Mouse (Mus musculus): ENCODE measurements at regions not wholly inside any gene's neighbourhood (a gene's known extent, or its start where the extent isn't known, plus 50 kb on each side); places are given as distances from the start of the nearest gene placed in this dataset.
A peak's percentile ranks its signal among the peaks of the same experiment; 100 is the strongest.

DNA sequence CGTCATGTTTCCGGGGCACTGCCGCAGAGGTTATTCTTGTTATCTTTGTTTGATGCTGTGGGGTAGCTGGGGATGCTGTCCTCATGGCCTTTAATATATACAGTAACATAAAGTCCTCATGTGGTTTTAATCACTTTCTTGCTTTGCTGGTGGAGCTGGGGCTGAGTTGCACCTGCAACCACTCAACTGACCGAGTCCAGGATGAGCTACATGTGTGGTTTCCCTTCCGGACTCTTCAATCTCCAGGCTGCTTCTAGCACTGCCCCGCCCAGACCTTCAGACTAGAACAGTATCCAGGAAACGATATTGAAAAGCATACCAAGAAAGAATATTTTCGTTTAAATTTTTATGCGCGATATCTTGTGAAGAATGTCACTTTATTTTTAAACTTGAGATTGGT is 129.1 kb upstream of the Thumpd2 start:
- H3K4me1 ChIP-seq (ENCODE audit: control insufficient read depth, insufficient read depth, insufficient read length) = no peaks in the 10 kb centered on the region
- H3K27ac ChIP-seq (ENCODE audit: insufficient read depth, low read length) = no peak overlapping the region
- WGBS = 83% methylated on average over 10 of the region's 10 CpGs
- DNase-seq (ENCODE audit: low read depth in 1 of 2, low spot score in 2 of 2) = no peak
- no peaks in the 10 kb centered on the region for H3K36me3 ChIP-seq (ENCODE audit: control insufficient read depth, insufficient read depth, low read length)
- TF ChIP-seq CTCF (IDR thresholded peaks at IDR 0.05; ENCODE audit: extremely low read depth, insufficient read depth, insufficient read length, insufficient replicate concordance) (no peak), POLR2A (IDR thresholded peaks at IDR 0.05; ENCODE audit: low read depth, low read length) (no peak)
- H3K27me3 ChIP-seq (ENCODE audit: control insufficient read depth, insufficient read depth, low read length) = no peaks in the 10 kb centered on the region
- no peak overlapping the region for H3K4me3 ChIP-seq (ENCODE audit: extremely low read depth, insufficient read depth, insufficient read length)

DNA sequence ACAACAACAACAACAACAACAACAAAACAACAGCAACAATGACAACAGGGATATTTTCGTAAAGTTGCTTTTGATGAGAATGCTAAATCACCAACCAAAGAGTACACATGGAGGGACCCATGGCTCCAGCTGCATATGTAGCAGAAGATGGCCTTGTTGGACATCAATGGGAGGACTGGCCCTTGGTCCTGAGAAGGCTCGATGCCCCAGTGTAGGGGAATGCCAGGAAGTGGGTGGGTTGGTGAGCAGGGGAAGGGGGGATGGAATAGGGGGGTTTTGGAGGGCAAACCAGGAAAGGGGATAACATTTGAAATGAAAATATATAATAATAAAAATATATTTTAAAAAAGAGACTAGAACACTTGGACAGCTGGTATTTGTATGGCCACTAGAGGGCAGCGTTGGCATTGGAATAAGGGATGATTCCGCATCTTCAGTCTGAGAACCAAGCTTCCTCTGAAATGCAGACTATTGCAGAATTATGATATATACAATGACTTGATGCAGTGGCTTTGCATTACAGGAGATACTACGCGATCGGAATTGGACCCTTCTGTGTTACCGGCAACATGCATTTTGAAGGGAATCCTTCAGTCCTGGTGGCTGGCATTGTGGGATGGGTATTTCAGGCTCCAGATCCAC is 128.5 kb upstream of the Thumpd2 start:
- Histone ChIP-seq H3K36me3 (ENCODE audit: control insufficient read depth, insufficient read depth, low read length) (no peaks in the 10 kb centered on the region), H3K27me3 (ENCODE audit: control insufficient read depth, insufficient read depth, low read length) (no peaks in the 10 kb centered on the region), H3K27ac (ENCODE audit: insufficient read depth, low read length) (no peak overlapping the region), H3K4me1 (ENCODE audit: control insufficient read depth, insufficient read depth, insufficient read length) (no peaks in the 10 kb centered on the region), H3K4me3 (ENCODE audit: extremely low read depth, insufficient read depth, insufficient read length) (no peak overlapping the region)
- peak in 1 of 2 experiments; percentile 19 for DNase-seq (ENCODE audit: low read depth in 1 of 2, low spot score in 2 of 2)
- 51% methylated on average over 8 of the region's 8 CpGs for WGBS
- TF ChIP-seq CTCF (IDR thresholded peaks at IDR 0.05; ENCODE audit: extremely low read depth, insufficient read depth, insufficient read length, insufficient replicate concordance) (no peak), POLR2A (IDR thresholded peaks at IDR 0.05; ENCODE audit: low read depth, low read length) (no peak)

DNA sequence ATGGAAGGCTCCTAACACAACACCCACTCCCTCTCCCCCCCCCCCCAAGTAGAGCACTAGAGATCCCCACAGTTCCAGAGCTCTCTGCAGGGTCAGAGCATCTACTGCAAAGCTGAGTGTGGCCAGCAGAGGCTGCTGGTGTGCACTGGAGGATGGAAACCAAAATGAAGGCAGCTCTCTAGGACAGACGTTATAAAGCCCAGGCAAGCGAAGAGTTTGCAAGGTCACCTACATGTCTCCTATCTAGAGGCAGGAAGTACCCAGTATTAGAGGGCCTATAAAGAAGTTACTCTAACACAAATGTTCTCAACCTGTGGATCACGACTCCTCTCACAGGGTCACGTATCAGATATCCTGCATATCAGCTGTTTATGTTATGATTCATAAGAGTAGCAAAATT is 125.1 kb upstream of the Thumpd2 start:
- no peak for TF ChIP-seq CTCF (IDR thresholded peaks at IDR 0.05; ENCODE audit: extremely low read depth, insufficient read depth, insufficient read length, insufficient replicate concordance)
- TF ChIP-seq POLR2A (IDR thresholded peaks at IDR 0.05; ENCODE audit: low read depth, low read length) = no peak
- Histone ChIP-seq H3K36me3 (ENCODE audit: control insufficient read depth, insufficient read depth, low read length) (no peaks in the 10 kb centered on the region), H3K27me3 (ENCODE audit: control insufficient read depth, insufficient read depth, low read length) (no peaks in the 10 kb centered on the region), H3K27ac (ENCODE audit: insufficient read depth, low read length) (no peak overlapping the region), H3K4me1 (ENCODE audit: control insufficient read depth, insufficient read depth, insufficient read length) (no peaks in the 10 kb centered on the region), H3K4me3 (ENCODE audit: extremely low read depth, insufficient read depth, insufficient read length) (no peak overlapping the region)
- 54% methylated on average over 4 of the region's 4 CpGs for WGBS
- no peak for DNase-seq (ENCODE audit: low read depth in 1 of 2, low spot score in 2 of 2)

DNA sequence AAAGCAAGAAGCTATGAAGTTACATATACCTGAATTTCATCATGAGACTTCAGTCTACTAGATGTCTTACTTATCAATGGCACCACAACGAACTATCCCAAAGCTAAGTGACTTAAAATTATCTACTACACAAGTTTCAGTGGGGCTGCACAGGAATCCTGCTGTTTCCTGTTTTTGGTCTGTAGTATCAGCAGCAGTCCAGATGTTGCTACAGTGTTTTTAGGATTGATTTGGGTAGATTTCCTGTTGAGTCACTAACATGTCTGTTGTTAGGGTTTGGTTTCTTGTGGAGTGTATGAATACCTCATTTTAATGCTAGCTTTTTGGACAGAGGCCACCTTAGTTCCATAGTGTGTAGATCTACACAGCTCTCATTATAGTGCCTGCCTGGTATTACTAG is 120.8 kb upstream of the Thumpd2 start:
- H3K27me3 ChIP-seq (ENCODE audit: control insufficient read depth, insufficient read depth, low read length) = no peaks in the 10 kb centered on the region
- 17% methylated on average over 1 of the region's 1 CpGs for WGBS
- no peak overlapping the region for H3K27ac ChIP-seq (ENCODE audit: insufficient read depth, low read length)
- H3K4me1 ChIP-seq (ENCODE audit: control insufficient read depth, insufficient read depth, insufficient read length) = no peaks in the 10 kb centered on the region
- no peaks in the 10 kb centered on the region for H3K36me3 ChIP-seq (ENCODE audit: control insufficient read depth, insufficient read depth, low read length)
- H3K4me3 ChIP-seq (ENCODE audit: extremely low read depth, insufficient read depth, insufficient read length) = no peak overlapping the region
- no peak for DNase-seq (ENCODE audit: low read depth in 1 of 2, low spot score in 2 of 2)
- TF ChIP-seq CTCF (IDR thresholded peaks at IDR 0.05; ENCODE audit: extremely low read depth, insufficient read depth, insufficient read length, insufficient replicate concordance) (no peak), POLR2A (IDR thresholded peaks at IDR 0.05; ENCODE audit: low read depth, low read length) (no peak)

DNA sequence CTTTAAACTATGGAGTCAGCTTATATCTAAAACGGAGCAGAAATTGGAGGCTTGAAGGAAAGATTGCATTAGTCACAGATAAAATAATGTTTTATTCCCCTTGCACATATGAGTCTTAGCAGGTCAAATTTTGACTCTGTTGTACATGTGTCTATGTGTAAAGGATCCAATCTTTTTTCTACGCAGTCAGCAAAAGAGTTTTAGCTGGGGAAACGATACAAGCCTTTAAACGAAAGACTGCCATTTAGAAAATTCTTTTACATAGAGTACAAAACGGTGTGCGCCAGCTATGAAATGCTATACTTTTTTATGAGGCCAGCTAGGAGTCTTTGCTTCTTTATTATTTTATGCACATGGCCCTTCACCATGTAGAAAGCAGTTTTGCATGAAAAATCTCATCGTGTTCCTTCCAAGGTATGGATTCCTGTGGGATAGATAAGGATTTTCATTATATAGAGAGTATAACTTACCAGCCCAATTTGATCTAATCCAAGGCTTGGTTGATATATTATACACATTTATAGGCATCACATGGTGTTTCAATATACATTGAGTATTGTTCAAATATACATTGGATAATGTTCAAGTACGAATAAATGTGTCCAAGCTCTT is 116.0 kb upstream of the Thumpd2 start:
- TF ChIP-seq POLR2A (IDR thresholded peaks at IDR 0.05; ENCODE audit: low read depth, low read length) (no peak), CTCF (IDR thresholded peaks at IDR 0.05; ENCODE audit: extremely low read depth, insufficient read depth, insufficient read length, insufficient replicate concordance) (no peak)
- H3K4me1 ChIP-seq (ENCODE audit: control insufficient read depth, insufficient read depth, insufficient read length) = no peaks in the 10 kb centered on the region
- DNase-seq (ENCODE audit: low read depth in 1 of 2, low spot score in 2 of 2) = no peak
- no peak overlapping the region for H3K27ac ChIP-seq (ENCODE audit: insufficient read depth, low read length)
- no peak overlapping the region for H3K4me3 ChIP-seq (ENCODE audit: extremely low read depth, insufficient read depth, insufficient read length)
- H3K36me3 ChIP-seq (ENCODE audit: control insufficient read depth, insufficient read depth, low read length) = no peaks in the 10 kb centered on the region
- no peaks in the 10 kb centered on the region for H3K27me3 ChIP-seq (ENCODE audit: control insufficient read depth, insufficient read depth, low read length)
- WGBS = 91% methylated on average over 8 of the region's 8 CpGs

DNA sequence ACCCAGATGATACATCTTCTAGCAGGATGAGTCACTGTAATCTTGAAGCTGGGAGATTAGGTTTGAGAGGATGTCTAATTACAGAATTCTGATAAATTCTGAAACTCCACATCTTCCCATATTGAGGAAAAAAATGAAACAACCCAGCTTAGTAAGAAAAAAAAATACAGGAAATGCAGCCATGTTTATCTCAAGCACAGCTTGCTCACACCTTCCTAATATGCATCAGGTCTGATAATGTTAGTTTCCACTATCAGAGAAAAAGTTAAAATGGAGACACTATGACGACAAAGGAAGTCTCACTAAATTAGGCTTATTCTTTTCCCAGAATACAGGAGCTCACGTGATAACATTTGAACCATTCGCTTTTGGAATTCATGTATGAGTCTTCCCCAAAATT is 111.4 kb upstream of the Thumpd2 start:
- H3K4me3 ChIP-seq (ENCODE audit: extremely low read depth, insufficient read depth, insufficient read length) = no peak overlapping the region
- no peak for DNase-seq (ENCODE audit: low read depth in 1 of 2, low spot score in 2 of 2)
- WGBS = 89% methylated on average over 3 of the region's 3 CpGs
- H3K4me1 ChIP-seq (ENCODE audit: control insufficient read depth, insufficient read depth, insufficient read length) = no peaks in the 10 kb centered on the region
- H3K27ac ChIP-seq (ENCODE audit: insufficient read depth, low read length) = no peak overlapping the region
- no peaks in the 10 kb centered on the region for H3K36me3 ChIP-seq (ENCODE audit: control insufficient read depth, insufficient read depth, low read length)
- H3K27me3 ChIP-seq (ENCODE audit: control insufficient read depth, insufficient read depth, low read length) = no peaks in the 10 kb centered on the region
- TF ChIP-seq POLR2A (IDR thresholded peaks at IDR 0.05; ENCODE audit: low read depth, low read length) = no peak
- no peak for TF ChIP-seq CTCF (IDR thresholded peaks at IDR 0.05; ENCODE audit: extremely low read depth, insufficient read depth, insufficient read length, insufficient replicate concordance)

DNA sequence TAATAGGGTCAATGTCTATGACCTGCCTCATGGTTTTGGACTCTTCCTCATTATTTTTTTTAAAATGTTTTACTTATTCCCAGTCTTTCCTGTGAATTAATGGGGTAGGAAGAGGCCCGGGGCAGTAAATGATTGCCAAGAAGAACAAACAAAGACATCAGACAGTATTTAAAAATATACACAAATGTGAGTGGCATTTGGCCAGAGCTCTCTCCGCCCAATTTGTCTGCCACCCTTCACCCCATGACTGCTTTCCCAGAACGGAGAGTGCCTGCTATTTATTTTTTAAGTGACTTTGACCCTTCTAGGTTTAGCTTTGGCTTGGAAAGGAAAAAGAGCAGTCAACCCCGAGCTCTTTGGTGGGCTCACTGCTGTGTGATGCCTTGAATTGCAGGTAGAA is 111.0 kb upstream of the Thumpd2 start:
- no peak overlapping the region for H3K27ac ChIP-seq (ENCODE audit: insufficient read depth, low read length)
- no peak for DNase-seq (ENCODE audit: low read depth in 1 of 2, low spot score in 2 of 2)
- no peak overlapping the region for H3K4me3 ChIP-seq (ENCODE audit: extremely low read depth, insufficient read depth, insufficient read length)
- H3K36me3 ChIP-seq (ENCODE audit: control insufficient read depth, insufficient read depth, low read length) = no peaks in the 10 kb centered on the region
- 81% methylated on average over 4 of the region's 4 CpGs for WGBS
- TF ChIP-seq CTCF (IDR thresholded peaks at IDR 0.05; ENCODE audit: extremely low read depth, insufficient read depth, insufficient read length, insufficient replicate concordance) (no peak), POLR2A (IDR thresholded peaks at IDR 0.05; ENCODE audit: low read depth, low read length) (no peak)
- H3K27me3 ChIP-seq (ENCODE audit: control insufficient read depth, insufficient read depth, low read length) = no peaks in the 10 kb centered on the region
- H3K4me1 ChIP-seq (ENCODE audit: control insufficient read depth, insufficient read depth, insufficient read length) = no peaks in the 10 kb centered on the region

Measured in spleen, adult 2 months (tissue).